Mouse (Mus musculus): ENCODE results near the gene Yy1. TPM values are rescaled to one million over a fixed set of nuclear protein-coding genes. Genes with fewer than 3 reads are reported as not detected.

The Yy1 gene
- polyA plus RNA-seq, 1 experiment from 2014 or later = 17.4 TPM

DNA sequence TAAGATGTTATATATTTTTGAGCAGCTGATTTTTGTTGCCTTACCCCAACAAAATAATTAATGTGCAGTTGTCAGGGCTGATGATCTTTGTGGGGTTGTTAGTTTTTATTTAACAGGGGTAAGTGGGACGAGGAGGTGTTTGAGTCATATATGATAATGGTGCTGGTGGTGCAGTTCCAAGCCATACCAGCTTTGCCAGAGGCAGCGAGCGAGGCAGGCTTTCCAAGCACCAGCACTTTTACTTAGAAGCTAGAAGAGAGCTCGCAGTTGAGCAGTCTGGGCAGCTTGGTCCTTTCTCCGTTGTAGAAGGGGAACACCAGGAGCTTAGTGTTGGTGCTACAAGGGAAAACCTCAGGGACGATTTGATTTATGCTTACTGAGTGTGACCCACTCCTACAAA, 19.7 kb downstream of the Yy1 start:
- no peak overlapping the region for H3K9ac ChIP-seq
- H3K4me1 ChIP-seq = no peaks in the 10 kb centered on the region
- no peak overlapping the region for H3K27ac ChIP-seq
- H3K9me3 ChIP-seq = no peaks in the 10 kb centered on the region
- H3K4me3 ChIP-seq = no peak overlapping the region
- H3K27me3 ChIP-seq = no peaks in the 10 kb centered on the region
- 87% methylated on average over 6 of the region's 6 CpGs for WGBS
- H3K36me3 ChIP-seq = peaks cover 36% of the 10 kb centered on the region
- ATAC-seq (ENCODE audit: low FRiP score, low read depth) = no peak
- H3K4me2 ChIP-seq (replicated peaks) = no peak overlapping the region

DNA sequence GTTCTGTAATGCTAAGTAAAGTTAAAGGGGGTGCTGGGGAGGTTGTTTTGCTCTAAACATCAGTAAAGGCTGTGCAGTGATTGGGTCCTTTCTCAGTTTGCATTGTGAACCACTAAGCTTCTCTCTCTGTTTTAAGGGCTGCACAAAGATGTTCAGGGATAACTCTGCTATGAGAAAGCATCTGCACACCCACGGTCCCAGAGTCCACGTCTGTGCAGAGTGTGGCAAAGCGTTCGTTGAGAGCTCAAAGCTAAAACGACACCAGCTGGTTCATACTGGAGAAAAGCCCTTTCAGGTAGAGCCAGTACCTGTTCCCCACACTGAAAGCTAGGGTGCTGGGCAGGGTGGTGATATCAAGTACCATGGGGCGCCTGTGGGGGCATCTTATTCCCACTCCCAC, 21.7 kb downstream of the Yy1 start:
- 89% methylated on average over 6 of the region's 6 CpGs for WGBS
- H3K27ac ChIP-seq = no peak overlapping the region
- no peak for ATAC-seq (ENCODE audit: low FRiP score, low read depth)
- peaks cover 47% of the 10 kb centered on the region for H3K36me3 ChIP-seq
- H3K4me1 ChIP-seq = no peaks in the 10 kb centered on the region
- no peak overlapping the region for H3K9ac ChIP-seq
- no peak overlapping the region for H3K4me2 ChIP-seq (replicated peaks)
- H3K4me3 ChIP-seq = no peak overlapping the region
- no peaks in the 10 kb centered on the region for H3K9me3 ChIP-seq
- no peaks in the 10 kb centered on the region for H3K27me3 ChIP-seq

DNA sequence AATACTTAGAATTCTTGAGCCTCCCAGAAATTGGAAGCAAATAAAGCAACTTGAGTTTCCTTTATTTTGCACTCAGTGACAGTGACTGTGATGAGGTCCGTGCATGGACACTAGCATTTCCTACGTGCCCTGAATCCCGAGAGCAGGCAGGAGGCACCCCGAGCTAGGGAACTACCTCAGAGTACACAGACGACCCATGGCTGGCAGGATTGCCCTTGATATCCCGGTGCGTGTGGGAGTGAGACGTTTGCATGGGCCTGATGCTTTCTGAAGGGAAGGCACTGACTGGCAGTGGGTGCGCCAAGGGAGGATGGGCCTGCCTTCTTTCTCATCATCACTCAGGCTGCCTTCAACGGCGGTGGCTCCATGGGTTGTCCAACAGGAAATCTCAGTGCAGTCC, 23.8 kb downstream of the Yy1 start:
- 84% methylated on average over 11 of the region's 11 CpGs for WGBS
- no peak overlapping the region for H3K4me3 ChIP-seq
- no peak overlapping the region for H3K9ac ChIP-seq
- H3K9me3 ChIP-seq = no peaks in the 10 kb centered on the region
- peaks cover 43% of the 10 kb centered on the region for H3K36me3 ChIP-seq
- H3K4me2 ChIP-seq (replicated peaks) = no peak overlapping the region
- no peaks in the 10 kb centered on the region for H3K27me3 ChIP-seq
- no peaks in the 10 kb centered on the region for H3K4me1 ChIP-seq
- H3K27ac ChIP-seq = no peak overlapping the region
- no peak for ATAC-seq (ENCODE audit: low FRiP score, low read depth)

DNA sequence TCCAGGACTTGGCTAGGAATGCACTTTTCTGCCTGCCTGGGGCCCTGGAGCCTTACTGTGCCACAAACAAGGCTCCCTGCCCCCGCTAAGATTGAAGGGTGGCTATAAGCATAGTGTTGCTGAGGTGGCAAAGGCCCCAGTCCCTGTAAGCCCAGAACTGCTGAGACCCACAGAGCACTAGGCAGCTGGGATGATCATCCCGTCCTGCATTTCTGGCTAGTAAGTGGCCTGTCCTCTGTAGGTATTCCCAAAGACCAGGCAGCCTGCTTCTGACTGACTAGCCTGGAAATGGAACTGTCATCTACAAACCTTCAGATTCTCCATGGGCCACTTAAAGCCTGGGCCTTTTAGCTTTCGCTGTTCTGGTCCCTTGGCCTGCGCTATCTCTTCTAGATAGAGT, 27.7 kb downstream of the Yy1 start:
- no peak overlapping the region for H3K9ac ChIP-seq
- no peaks in the 10 kb centered on the region for H3K27me3 ChIP-seq
- H3K4me2 ChIP-seq (replicated peaks) = no peak overlapping the region
- no peak overlapping the region for H3K4me3 ChIP-seq
- WGBS = 90% methylated on average over 4 of the region's 4 CpGs
- H3K36me3 ChIP-seq = peaks cover 28% of the 10 kb centered on the region
- H3K4me1 ChIP-seq = no peaks in the 10 kb centered on the region
- no peak overlapping the region for H3K27ac ChIP-seq
- H3K9me3 ChIP-seq = no peaks in the 10 kb centered on the region
- ATAC-seq (ENCODE audit: low FRiP score, low read depth) = no peak

DNA sequence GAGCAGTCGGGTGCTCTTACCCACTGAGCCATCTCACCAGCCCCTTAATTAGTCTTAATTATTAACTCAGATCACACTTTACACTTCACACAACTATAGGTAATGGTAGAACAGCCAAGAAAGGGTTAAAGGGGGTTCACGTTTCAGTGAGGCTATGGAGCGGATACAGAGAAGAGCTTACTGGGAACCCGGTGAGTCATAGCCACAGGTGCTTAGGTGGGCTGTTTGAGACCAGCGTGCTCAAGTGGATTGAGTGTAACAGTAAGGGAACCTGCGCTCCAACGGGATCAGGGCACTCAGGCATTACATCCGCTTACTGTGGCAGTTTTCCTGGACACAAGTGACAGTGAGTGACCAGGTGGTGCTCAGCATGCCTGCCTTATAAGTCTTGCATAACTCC, 30.3 kb downstream of the Yy1 start:
- H3K27me3 ChIP-seq = no peaks in the 10 kb centered on the region
- no peaks in the 10 kb centered on the region for H3K9me3 ChIP-seq
- H3K27ac ChIP-seq = no peak overlapping the region
- peaks cover 37% of the 10 kb centered on the region for H3K36me3 ChIP-seq
- 57% methylated on average over 8 of the region's 8 CpGs for WGBS
- ATAC-seq (ENCODE audit: low FRiP score, low read depth) = no peak
- no peak overlapping the region for H3K9ac ChIP-seq
- H3K4me3 ChIP-seq = no peak overlapping the region
- H3K4me2 ChIP-seq (replicated peaks) = no peak overlapping the region
- H3K4me1 ChIP-seq = no peaks in the 10 kb centered on the region

DNA sequence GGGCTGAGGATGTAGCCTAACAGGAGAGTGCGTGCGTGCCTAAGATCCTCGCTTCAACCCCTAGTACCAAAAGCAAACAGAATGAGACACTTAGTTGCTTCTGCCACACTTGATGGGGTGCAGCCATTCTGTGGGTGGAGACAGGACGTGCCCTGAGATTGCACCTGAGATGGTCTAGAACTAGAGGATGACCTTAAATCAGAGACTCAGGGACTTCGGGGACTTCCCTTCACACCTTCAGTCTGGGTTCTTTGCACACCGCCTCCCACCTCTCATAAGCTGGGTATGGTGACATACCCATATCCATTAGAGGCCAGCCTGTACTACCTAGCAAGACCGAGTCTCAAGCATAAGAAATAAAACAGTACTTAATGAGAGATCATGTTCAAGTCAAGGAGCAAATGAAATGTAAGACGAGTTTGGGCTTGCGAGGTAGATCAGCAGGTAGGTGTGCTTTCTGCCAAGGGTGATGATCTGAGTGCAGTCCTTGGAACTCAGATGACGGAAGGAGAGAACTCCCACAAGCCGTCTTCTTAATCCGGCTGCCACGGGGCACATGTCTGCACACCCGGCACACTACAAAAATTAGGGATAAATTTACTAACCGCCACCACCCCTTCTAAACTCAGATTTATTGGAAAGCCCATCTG, 31.6 kb downstream of the Yy1 start:
- WGBS = 83% methylated on average over 15 of the region's 15 CpGs
- H3K4me3 ChIP-seq = no peak overlapping the region
- no peak overlapping the region for H3K27ac ChIP-seq
- H3K4me1 ChIP-seq = no peaks in the 10 kb centered on the region
- H3K9ac ChIP-seq = no peak overlapping the region
- no peaks in the 10 kb centered on the region for H3K27me3 ChIP-seq
- no peak for ATAC-seq (ENCODE audit: low FRiP score, low read depth)
- H3K36me3 ChIP-seq = peaks cover 33% of the 10 kb centered on the region
- H3K9me3 ChIP-seq = no peaks in the 10 kb centered on the region
- H3K4me2 ChIP-seq (replicated peaks) = no peak overlapping the region

DNA sequence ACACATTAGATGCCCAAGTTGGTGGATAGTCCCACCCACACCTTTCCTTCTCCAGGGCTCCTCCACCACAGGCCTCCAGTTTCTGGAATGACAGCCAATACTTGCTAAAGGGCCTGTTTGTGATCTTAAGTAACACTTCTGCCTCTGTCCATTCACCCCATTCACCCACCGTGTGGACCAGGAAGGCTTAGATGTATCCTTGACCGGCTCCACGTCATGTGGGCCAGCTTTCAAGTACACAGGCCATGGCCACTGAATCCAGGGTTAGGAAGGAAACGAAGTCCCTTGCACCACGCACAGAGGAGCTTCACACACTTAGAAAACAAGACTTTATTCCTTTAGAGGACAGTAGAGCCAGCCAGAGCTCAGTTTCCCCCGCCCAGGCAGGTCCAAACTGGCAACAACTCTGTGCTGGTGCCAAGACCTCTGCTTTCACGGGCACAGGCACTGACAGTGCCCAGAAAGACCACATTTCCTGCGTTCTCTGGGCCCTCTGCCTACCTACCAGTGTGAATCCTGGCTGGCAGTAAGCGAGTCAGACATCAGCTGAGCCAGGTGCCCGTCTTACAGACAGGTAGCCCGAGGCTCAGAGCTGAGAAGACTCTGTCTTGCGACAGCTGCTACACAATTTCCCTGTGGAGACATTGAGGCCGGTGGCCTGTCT, 32.9 kb downstream of the Yy1 start:
- Histone ChIP-seq H3K4me3 (no peak overlapping the region), H3K27ac (no peak overlapping the region), H3K4me1 (no peaks in the 10 kb centered on the region), H3K9ac (no peak overlapping the region), H3K9me3 (no peaks in the 10 kb centered on the region), H3K36me3 (peaks cover 31% of the 10 kb centered on the region), H3K27me3 (no peaks in the 10 kb centered on the region), H3K4me2 (replicated peaks) (no peak overlapping the region)
- ATAC-seq (ENCODE audit: low FRiP score, low read depth) = no peak
- 95% methylated on average over 13 of the region's 13 CpGs for WGBS

DNA sequence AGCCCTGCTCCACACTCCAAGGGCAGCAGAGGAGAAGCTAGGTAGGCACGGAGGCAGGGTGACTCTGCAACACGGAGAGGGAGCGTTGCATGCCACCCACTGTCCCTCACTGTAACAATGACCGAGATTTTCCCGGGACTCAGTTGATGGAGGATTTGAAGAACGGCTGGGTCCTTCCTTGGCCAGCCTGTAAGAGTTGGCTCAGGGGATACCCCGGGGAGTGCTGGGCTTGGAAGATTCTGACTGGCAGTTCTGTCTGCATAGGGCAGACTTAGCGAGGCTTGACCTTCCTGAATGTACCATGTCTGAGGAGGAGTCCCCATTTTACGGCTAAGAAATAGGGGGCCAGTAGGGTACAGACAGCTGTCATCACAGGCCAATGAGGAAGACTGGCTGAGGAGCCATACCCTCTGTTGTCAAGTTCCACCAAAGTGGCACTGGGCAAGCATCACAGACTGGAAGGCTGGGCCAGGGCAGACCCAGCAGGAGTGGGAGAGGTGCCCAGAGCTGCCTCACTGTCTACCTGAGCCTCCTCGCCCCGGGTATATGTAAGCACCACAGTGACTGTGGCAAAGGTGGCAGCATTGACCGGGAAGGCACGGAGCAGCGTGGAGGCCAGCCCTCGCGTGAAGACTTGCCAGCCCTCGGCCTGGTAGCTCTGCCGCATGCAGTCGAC, 33.6 kb downstream of the Yy1 start:
- Histone ChIP-seq H3K9ac (no peak overlapping the region), H3K4me3 (no peak overlapping the region), H3K27me3 (no peaks in the 10 kb centered on the region), H3K36me3 (peaks cover 31% of the 10 kb centered on the region), H3K4me2 (replicated peaks) (no peak overlapping the region), H3K4me1 (no peaks in the 10 kb centered on the region), H3K27ac (no peak overlapping the region), H3K9me3 (no peaks in the 10 kb centered on the region)
- WGBS = 95% methylated on average over 19 of the region's 19 CpGs
- no peak for ATAC-seq (ENCODE audit: low FRiP score, low read depth)

DNA sequence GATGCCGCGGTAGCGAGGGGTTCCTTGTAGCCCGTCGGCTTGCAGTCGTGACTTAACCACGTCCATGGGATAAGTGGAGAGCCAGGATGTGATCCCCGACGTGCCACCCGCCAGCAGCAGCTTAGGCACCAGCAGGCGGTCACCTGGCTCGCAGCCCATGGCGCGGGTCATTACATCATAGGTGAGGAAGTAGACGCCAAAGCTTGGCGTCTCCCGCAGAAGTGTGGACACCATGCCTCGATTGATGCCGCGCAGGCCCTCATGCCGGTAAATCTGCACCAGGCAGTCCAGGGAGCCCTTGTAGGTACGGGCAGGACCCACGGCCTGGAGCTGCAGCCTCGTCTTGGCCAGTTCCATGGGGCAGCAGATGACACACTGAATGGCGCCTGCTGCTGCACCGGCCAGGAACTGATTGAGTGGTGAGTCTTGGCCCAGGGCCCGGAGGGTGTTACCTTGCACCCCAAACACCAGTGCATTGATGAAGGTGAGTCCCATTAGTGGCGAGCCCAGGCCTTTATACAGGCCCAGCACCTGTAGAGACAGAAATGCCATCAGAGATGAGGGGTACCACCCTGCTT, 34.3 kb downstream of the Yy1 start:
- Histone ChIP-seq H3K9ac (no peak overlapping the region), H3K4me1 (peaks cover 3% of the 10 kb centered on the region), H3K4me2 (replicated peaks) (no peak overlapping the region), H3K27me3 (no peaks in the 10 kb centered on the region), H3K36me3 (peaks cover 31% of the 10 kb centered on the region), H3K4me3 (no peak overlapping the region), H3K27ac (no peak overlapping the region), H3K9me3 (no peaks in the 10 kb centered on the region)
- WGBS = 94% methylated on average over 28 of the region's 28 CpGs
- ATAC-seq (ENCODE audit: low FRiP score, low read depth) = no peak

DNA sequence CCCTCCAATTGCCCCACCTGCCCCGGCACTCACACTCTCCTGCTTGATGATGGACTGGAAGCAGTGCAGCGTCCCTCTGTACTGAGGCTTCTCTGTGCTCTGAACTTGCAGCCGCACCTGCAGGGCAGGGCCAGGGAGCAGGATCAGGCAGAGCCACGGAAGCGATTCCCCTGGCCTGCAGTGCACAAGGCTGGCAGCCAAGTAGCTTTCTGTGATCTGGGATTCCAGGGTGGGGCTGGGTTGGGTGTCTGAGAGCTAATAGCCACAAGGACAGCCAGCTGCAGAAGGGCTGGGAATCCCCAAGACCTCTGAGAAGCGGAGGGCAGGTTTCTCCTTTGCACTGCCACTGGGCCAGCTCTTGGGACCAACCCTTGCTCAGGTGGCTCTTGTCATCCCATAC, 34.9 kb downstream of the Yy1 start:
- peaks cover 31% of the 10 kb centered on the region for H3K36me3 ChIP-seq
- no peak for ATAC-seq (ENCODE audit: low FRiP score, low read depth)
- H3K4me1 ChIP-seq = peaks cover 8% of the 10 kb centered on the region
- no peaks in the 10 kb centered on the region for H3K9me3 ChIP-seq
- no peaks in the 10 kb centered on the region for H3K27me3 ChIP-seq
- WGBS = 97% methylated on average over 6 of the region's 6 CpGs
- H3K9ac ChIP-seq = no peak overlapping the region
- H3K27ac ChIP-seq = no peak overlapping the region
- H3K4me3 ChIP-seq = no peak overlapping the region
- H3K4me2 ChIP-seq (replicated peaks) = no peak overlapping the region

DNA sequence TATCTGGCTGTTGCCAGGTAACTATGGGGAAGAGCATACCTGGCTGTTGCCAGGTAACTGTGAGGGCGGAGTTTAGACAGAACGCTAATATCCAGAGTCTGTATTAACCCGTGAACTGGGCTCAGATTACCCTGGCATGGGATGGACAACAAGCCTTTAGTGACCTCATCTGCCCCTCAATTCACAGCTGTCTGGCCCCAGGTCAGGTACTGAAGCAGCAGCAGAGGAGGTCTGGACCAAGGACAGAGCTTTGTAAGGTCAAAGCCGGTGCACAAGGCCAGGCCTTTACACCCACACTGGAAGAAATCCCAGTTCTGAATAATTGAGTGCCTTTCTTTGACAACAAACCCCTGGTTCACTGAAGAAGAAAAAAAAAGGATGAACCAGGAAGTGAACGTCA, 36.9 kb downstream of the Yy1 start:
- no peak for ATAC-seq (ENCODE audit: low FRiP score, low read depth)

DNA sequence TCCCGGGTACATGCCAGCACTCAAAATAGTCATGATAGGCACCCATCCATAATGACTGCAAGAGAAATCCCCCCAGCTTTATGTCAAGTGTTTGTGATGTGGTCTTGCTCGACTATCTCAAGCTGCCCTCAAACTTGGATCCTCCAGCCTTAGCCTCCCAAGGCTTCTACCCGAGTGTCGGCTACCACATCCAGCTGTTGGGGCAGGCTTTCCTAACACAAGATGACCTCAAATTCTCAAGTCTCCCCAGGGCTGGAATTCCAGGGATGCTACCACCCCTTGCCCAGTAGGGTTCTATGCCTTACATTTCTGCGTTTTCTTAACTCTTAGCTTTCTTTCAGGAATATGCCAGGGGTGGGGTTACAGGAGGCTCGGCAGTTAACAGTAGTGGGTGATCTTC, 37.6 kb downstream of the Yy1 start:
- Histone ChIP-seq H3K9ac (no peak overlapping the region), H3K4me3 (no peak overlapping the region), H3K27ac (no peak overlapping the region), H3K27me3 (no peaks in the 10 kb centered on the region), H3K9me3 (no peaks in the 10 kb centered on the region), H3K4me2 (replicated peaks) (no peak overlapping the region), H3K36me3 (peaks cover 31% of the 10 kb centered on the region), H3K4me1 (peaks cover 24% of the 10 kb centered on the region)
- no peak for ATAC-seq (ENCODE audit: low FRiP score, low read depth)
- WGBS = 87% methylated on average over 6 of the region's 6 CpGs

More for the DNA sequence above, 36.9 kb downstream of the Yy1 start:
- WGBS = 80% methylated on average over 5 of the region's 5 CpGs
- H3K4me2 ChIP-seq (replicated peaks) = no peak overlapping the region
- peaks cover 17% of the 10 kb centered on the region for H3K4me1 ChIP-seq
- peaks cover 31% of the 10 kb centered on the region for H3K36me3 ChIP-seq
- H3K9ac ChIP-seq = no peak overlapping the region
- no peak overlapping the region for H3K4me3 ChIP-seq
- no peak overlapping the region for H3K27ac ChIP-seq
- H3K9me3 ChIP-seq = no peaks in the 10 kb centered on the region
- no peaks in the 10 kb centered on the region for H3K27me3 ChIP-seq
